Mouse (Mus musculus) lung, embryonic 14.5 days (tissue): ENCODE results near the gene Nfatc3. TPM values are rescaled to one million over a fixed set of nuclear protein-coding genes. Genes with fewer than 3 reads are reported as not detected.
A peak's percentile ranks its signal among the peaks of the same experiment; 100 is the strongest.

Experiments used
- ATAC-seq: fragments of 200-750 bp; cut with Nextera tagmentation; 2 replicates; pipeline ENCODE4 v1.8.0; 2017; ENCODE audit warnings: mild to moderate bottlenecking, moderate TSS enrichment, moderate library complexity; ENCODE audit not compliant: insufficient read depth
- DNase-seq: peaks from one replicate; pipeline ENCODE4 v3.0.0-alpha.2; 2015
- H3K27ac ChIP-seq: fragments of 300-500 bp; sonication (generic); 2 replicates; pipeline ENCODE4 v1.5.1; 2014; ENCODE audit warnings: low read depth, mild to moderate bottlenecking, moderate library complexity
- H3K27me3 ChIP-seq: fragments of 300-500 bp; sonication (generic); 2 replicates; pipeline ENCODE4 v1.6.1; 2014; ENCODE audit warnings: low read length, control low read depth; ENCODE audit not compliant: insufficient read depth
- H3K36me3 ChIP-seq: fragments of 300-500 bp; sonication (generic); 2 replicates; pipeline ENCODE4 v1.6.1; 2014; ENCODE audit warnings: control low read depth; ENCODE audit not compliant: insufficient read depth
- H3K4me1 ChIP-seq: fragments of 300-500 bp; sonication (generic); 2 replicates; pipeline ENCODE4 v1.6.1; 2014; ENCODE audit warnings: antibody characterized with exemption, control low read depth; ENCODE audit not compliant: insufficient read depth
- H3K4me2 ChIP-seq: fragments of 300-500 bp; sonication (generic); 2 replicates; pipeline ENCODE4 v1.6.1; 2014; ENCODE audit warnings: mild to moderate bottlenecking
- H3K4me3 ChIP-seq: fragments of 300-500 bp; sonication (generic); 2 replicates; pipeline ENCODE4 v1.5.1; 2014; ENCODE audit warnings: low read depth, low read length
- H3K9ac ChIP-seq: fragments of 300-500 bp; sonication (generic); 2 replicates; pipeline ENCODE4 v1.6.1; 2014
- H3K9me3 ChIP-seq: fragments of 300-500 bp; sonication (generic); 2 replicates; pipeline ENCODE4 v1.6.1; 2016; ENCODE audit warnings: low read depth, low read length, control low read depth
- CTCF ChIP-seq: IDR thresholded peaks from 2 replicates; pipeline ENCODE4 v1.5.1; 2016; ENCODE audit warnings: antibody characterized with exemption, low read depth
- WGBS: fragments of 180-500 bp; shearing (Covaris S2); extraction: QIAGEN DNeasy Blood & Tissue Kit; methylation state at CpG from one replicate; pipeline ENCODE4 v1.1.7; 2014; 5-methylcytosine and 5-hydroxymethylcytosine counted together
- polyA plus RNA-seq: library from polyadenylated mRNA; unstranded; fragments of >200 nt; fragmentation: Nextera tagmentation; extraction: Ambion mirVana; gene quantifications from 2 replicates; pipeline ENCODE4 v1.2.1, GENCODE M21; 2014

Nfatc3 gene
- polyA plus RNA-seq, 1 experiment from 2014 or later, result 7.6 TPM

- H3K9ac ChIP-seq, result no peak overlapping the region
- WGBS, result 58% methylated on average over 5 of the region's 5 CpGs
- H3K36me3 ChIP-seq, result no peaks in the 10 kb centered on the region
- peaks cover 26% of the 10 kb centered on the region for H3K27me3 ChIP-seq
- no peak overlapping the region for H3K4me3 ChIP-seq
- H3K4me1 ChIP-seq, result no peaks in the 10 kb centered on the region
- TF ChIP-seq CTCF, result no peak
- no peaks in the 10 kb centered on the region for H3K9me3 ChIP-seq
- ATAC-seq (no peak), DNase-seq (no peak)
- no peak overlapping the region for H3K4me2 ChIP-seq
- no peak overlapping the region for H3K27ac ChIP-seq
These were observed 81.6 kb downstream of the Nfatc3 start for GRCm38 (mm10) chr8:106140191-106140590.

DNA sequence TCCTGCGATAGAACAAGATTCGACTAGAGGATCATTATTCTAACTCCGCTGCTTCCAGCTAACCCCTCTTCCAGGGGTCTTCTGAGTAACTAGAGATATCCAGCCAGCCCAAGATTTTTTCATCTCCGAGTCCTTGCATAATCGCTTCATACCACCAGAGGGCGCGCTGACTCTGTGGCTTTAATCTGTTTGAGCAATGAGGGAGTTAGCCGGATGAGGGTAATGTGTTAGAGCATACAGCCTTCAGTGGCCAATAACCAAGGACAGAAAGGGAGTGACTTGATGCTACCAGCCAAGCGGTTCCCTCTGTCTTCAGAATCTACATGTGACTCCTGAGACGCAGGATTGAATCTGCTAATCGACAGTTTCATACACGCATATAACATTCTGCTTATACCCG, 82.1 kb downstream of the Nfatc3 start:
- peak; percentile 98 for TF ChIP-seq CTCF
- Histone ChIP-seq H3K9ac (no peak overlapping the region), H3K27me3 (peaks cover 20% of the 10 kb centered on the region), H3K4me3 (no peak overlapping the region), H3K4me2 (no peak overlapping the region), H3K36me3 (no peaks in the 10 kb centered on the region), H3K4me1 (no peaks in the 10 kb centered on the region), H3K9me3 (no peaks in the 10 kb centered on the region), H3K27ac (no peak overlapping the region)
- WGBS, result 12% methylated on average over 13 of the region's 13 CpGs
- peak; percentile 94 for DNase-seq
- ATAC-seq, result no peak

DNA sequence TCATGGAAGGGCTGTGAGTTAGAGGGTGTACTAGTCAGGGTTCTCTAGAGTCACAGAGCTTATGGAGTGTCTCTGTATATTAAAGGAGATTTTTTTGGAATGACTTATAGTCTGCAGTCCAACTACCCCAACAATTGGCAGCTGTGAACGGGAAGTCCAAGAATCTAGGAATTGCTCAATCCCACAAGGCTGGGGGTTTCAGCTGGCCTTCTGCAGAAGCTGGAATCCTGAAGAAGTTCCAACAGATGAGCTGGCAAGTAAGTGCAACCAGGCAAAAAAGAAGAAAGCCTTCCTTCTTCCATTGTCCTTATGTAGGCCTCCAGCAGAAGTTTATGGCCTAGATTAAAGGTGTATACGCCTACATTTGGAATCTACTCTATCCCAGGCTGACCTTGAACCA, 86.7 kb downstream of the Nfatc3 start:
- Histone ChIP-seq H3K27me3 (no peaks in the 10 kb centered on the region), H3K27ac (no peak overlapping the region), H3K4me2 (no peak overlapping the region), H3K4me3 (no peak overlapping the region), H3K36me3 (no peaks in the 10 kb centered on the region), H3K4me1 (no peaks in the 10 kb centered on the region), H3K9ac (no peak overlapping the region), H3K9me3 (no peaks in the 10 kb centered on the region)
- no peak for TF ChIP-seq CTCF
- DNase-seq (peak; percentile 35), ATAC-seq (no peak)
- 68% methylated on average over 2 of the region's 2 CpGs for WGBS

DNA sequence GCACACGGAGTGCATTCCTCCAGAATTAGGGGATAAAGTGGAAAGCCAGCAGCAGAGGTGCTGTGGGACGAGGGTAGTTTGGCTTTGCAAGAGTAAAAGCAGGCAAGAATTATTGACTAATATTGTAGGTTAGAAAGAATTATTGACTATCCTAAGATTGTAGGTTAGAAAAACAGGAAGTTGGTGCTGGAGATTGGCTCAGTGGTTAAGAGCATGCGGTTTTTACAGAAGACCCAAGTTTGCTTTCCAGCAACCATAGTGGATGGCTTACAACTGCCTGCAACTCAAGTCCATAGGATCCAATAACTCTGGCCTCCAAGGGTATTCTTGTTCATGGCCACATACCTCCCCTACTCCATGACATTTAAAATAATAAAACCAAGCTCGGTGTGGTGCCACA, 87.4 kb downstream of the Nfatc3 start:
- no peaks in the 10 kb centered on the region for H3K36me3 ChIP-seq
- no peak for TF ChIP-seq CTCF
- ATAC-seq, result no peak
- no peak overlapping the region for H3K4me3 ChIP-seq
- H3K9ac ChIP-seq, result no peak overlapping the region
- peaks cover 3% of the 10 kb centered on the region; the same call in 1 of the 2 replicates for H3K4me1 ChIP-seq
- no peak overlapping the region for H3K4me2 ChIP-seq
- WGBS, result 89% methylated on average over 4 of the region's 4 CpGs
- no peak for DNase-seq
- no peak overlapping the region for H3K27ac ChIP-seq
- no peaks in the 10 kb centered on the region for H3K27me3 ChIP-seq
- no peaks in the 10 kb centered on the region for H3K9me3 ChIP-seq

DNA sequence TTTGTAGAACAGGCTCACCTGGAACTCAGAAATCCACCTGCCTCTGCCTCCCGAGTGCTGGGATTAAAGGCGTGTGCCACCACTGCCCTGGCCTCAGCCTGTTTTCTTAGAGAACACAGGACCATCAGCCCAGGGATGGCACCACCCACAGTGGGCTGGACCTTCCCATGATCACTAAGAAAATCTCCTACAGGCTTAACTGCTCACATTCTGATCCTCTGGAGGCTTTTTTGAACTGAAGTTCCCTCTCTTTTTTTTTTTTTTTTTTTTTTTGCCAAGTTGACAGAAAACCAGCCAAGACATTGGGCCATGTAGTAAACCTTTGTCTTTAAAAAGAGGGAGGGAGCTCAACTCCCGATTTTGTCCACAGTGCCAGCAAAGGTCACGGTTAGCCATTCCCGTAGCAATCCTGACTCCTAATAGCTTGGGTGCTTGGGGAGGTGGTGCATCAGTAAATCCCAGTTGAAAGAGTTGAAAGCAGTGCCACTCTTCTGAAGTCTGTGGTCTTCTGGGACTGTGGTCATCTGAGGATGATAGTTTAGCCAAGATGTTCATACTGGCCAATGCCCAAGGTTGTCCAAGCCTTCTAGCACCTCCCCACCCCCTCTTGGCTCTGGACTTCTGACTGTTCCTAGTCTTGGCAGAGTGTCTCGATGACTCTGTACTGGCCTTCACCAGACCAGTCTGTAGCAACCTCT, 89.4 kb downstream of the Nfatc3 start:
- no peaks in the 10 kb centered on the region for H3K9me3 ChIP-seq
- ATAC-seq, result no peak
- H3K4me3 ChIP-seq, result no peak overlapping the region
- H3K9ac ChIP-seq, result no peak overlapping the region
- H3K4me1 ChIP-seq, result peaks cover 4% of the 10 kb centered on the region; the same call in 1 of the 2 replicates
- no peak for DNase-seq
- TF ChIP-seq CTCF, result no peak
- H3K4me2 ChIP-seq, result no peak overlapping the region
- H3K27me3 ChIP-seq, result no peaks in the 10 kb centered on the region
- H3K27ac ChIP-seq, result no peak overlapping the region
- WGBS, result 80% methylated on average over 6 of the region's 6 CpGs
- no peaks in the 10 kb centered on the region for H3K36me3 ChIP-seq

- TF ChIP-seq CTCF, result no peak
- no peak overlapping the region for H3K4me3 ChIP-seq
- 88% methylated on average over 6 of the region's 6 CpGs for WGBS
- no peak for ATAC-seq
- H3K27ac ChIP-seq, result no peak overlapping the region
- H3K27me3 ChIP-seq, result no peaks in the 10 kb centered on the region
- peaks cover 7% of the 10 kb centered on the region; the same call in 1 of the 2 replicates for H3K36me3 ChIP-seq
- H3K9ac ChIP-seq, result no peak overlapping the region
- H3K4me1 ChIP-seq, result peaks cover 4% of the 10 kb centered on the region; the same call in 1 of the 2 replicates
- no peaks in the 10 kb centered on the region for H3K9me3 ChIP-seq
- no peak overlapping the region for H3K4me2 ChIP-seq
- DNase-seq, result no peak
These were observed 90.4 kb downstream of the Nfatc3 start for GRCm38 (mm10) chr8:106149025-106149424.

- Histone ChIP-seq H3K4me1 (peaks cover 4% of the 10 kb centered on the region; the same call in 1 of the 2 replicates), H3K9me3 (no peaks in the 10 kb centered on the region), H3K36me3 (peaks cover 15% of the 10 kb centered on the region; the same call in 1 of the 2 replicates), H3K4me3 (peak within 1 kb of the TSS; percentile 77), H3K27me3 (no peaks in the 10 kb centered on the region), H3K4me2 (peak within 1 kb of the TSS; percentile 81), H3K9ac (peak within 1 kb of the TSS; percentile 75), H3K27ac (no peak within 1 kb of the TSS; the same call in 1 of the 2 replicates)
- TF ChIP-seq CTCF, result no peak
- ATAC-seq (peak; percentile 98), DNase-seq (peak; percentile 95)
- 1% methylated on average over 38 of the region's 38 CpGs for WGBS
These were observed 91.4 kb downstream of the Nfatc3 start, which contains the start of gene Pla2g15 for GRCm38 (mm10) chr8:106149801-106150652. TSS of gene Pla2g15 (plus strand) at chr8:106150399.
